ENCODE assay signal across 17 mouse cellular contexts in the genomic region with DNA sequence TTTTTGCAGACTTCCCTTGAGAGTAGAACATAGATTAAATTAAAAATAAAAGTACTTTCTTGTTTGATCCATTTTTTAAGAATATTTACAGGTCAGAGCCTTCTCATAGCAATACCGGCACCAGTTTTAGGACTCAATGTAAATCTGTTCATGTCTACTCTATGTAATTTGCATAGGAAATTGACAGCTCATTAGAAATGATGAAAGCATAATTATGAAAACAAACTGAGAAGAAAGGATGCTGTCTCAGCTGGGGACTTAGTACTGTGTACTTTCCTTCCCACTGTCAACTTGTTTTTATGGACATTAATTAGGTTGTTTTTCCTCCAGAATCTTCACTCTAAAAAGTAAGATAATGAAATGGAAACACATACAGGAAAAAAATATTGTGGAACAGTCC.
DNase-seq lines count a peak whose midpoint lies in the region; ATAC-seq and TF ChIP-seq lines count a peak whose summit lies in the region.
"Had no signal": no experiment of that assay in that cellular context is flagged by ENCODE, and none has a peak within 500 bp of the region (broad histone marks: within the 10 kb centered on the region; RNA-seq: fewer than 3 reads in every experiment).

No protein-coding gene starts in this region.

- no peak overlapping the region for H3K9ac ChIP-seq in forebrain, embryonic 14.5 days (ENCODE audit: low read length)
- H3K9ac ChIP-seq in kidney, postnatal 0 days (ENCODE audit: low read depth, low read length), result no peak overlapping the region
- no peak overlapping the region for H3K9ac ChIP-seq in heart, embryonic 12.5 days
- H3K9ac ChIP-seq: embryonic facial prominence, embryonic 12.5 days; forebrain, postnatal 0 days had no signal

- no peak overlapping the region for H3K27ac ChIP-seq in forebrain, embryonic 14.5 days (ENCODE audit: low read depth, low read length)
- H3K27ac ChIP-seq in forebrain, embryonic 10.5 days, result no peak overlapping the region
- H3K27ac ChIP-seq in kidney, postnatal 0 days, result no peak overlapping the region
- no peak overlapping the region for H3K27ac ChIP-seq in kidney, adult 2 months (ENCODE audit: insufficient read depth, low read depth, low read length)
- H3K27ac ChIP-seq in heart, embryonic 12.5 days (ENCODE audit: poor library complexity, severe bottlenecking), result no peak overlapping the region
- H3K27ac ChIP-seq: embryonic facial prominence, embryonic 10.5 days; embryonic facial prominence, embryonic 12.5 days had no signal

- no peaks in the 10 kb centered on the region for H3K36me3 ChIP-seq in forebrain, embryonic 14.5 days (ENCODE audit: control insufficient read depth, insufficient read depth, low read length)
- H3K36me3 ChIP-seq in forebrain, embryonic 10.5 days (replicated peaks), result no peaks in the 10 kb centered on the region
- no peaks in the 10 kb centered on the region for H3K36me3 ChIP-seq in kidney, postnatal 0 days (ENCODE audit: insufficient read depth, low read length)
- H3K36me3 ChIP-seq in kidney, adult 2 months (ENCODE audit: control insufficient read depth, insufficient read depth, low read length), result no peaks in the 10 kb centered on the region
- H3K36me3 ChIP-seq in heart, embryonic 12.5 days, result no peaks in the 10 kb centered on the region
- H3K36me3 ChIP-seq: embryonic facial prominence, embryonic 10.5 days; embryonic facial prominence, embryonic 12.5 days had no signal

- 62% methylated on average over 1 of the region's 1 CpGs for WGBS in forebrain, embryonic 14.5 days
- WGBS in forebrain, embryonic 10.5 days, result 90% methylated on average over 1 of the region's 1 CpGs
- 84% methylated on average over 1 of the region's 1 CpGs for WGBS in kidney, postnatal 0 days
- WGBS in kidney, adult 2 months, result 94% methylated on average over 1 of the region's 1 CpGs
- WGBS in heart, embryonic 12.5 days, result 85% methylated on average over 1 of the region's 1 CpGs

- no peaks in the 10 kb centered on the region for H3K4me1 ChIP-seq in forebrain, embryonic 14.5 days (ENCODE audit: control insufficient read depth, insufficient read depth, low read length)
- H3K4me1 ChIP-seq in forebrain, embryonic 10.5 days, result no peaks in the 10 kb centered on the region
- H3K4me1 ChIP-seq in kidney, postnatal 0 days (replicated peaks; ENCODE audit: insufficient read depth, low read length), result no peaks in the 10 kb centered on the region
- no peaks in the 10 kb centered on the region for H3K4me1 ChIP-seq in kidney, adult 2 months (ENCODE audit: control insufficient read depth, insufficient read depth, low read length)
- H3K4me1 ChIP-seq in heart, embryonic 12.5 days (replicated peaks), result no peaks in the 10 kb centered on the region
- H3K4me1 ChIP-seq: embryonic facial prominence, embryonic 10.5 days; embryonic facial prominence, embryonic 12.5 days had no signal

- no peak overlapping the region for H3K4me2 ChIP-seq in forebrain, embryonic 14.5 days (ENCODE audit: low read length)
- no peak overlapping the region for H3K4me2 ChIP-seq in kidney, postnatal 0 days (ENCODE audit: low read length)
- no peak overlapping the region for H3K4me2 ChIP-seq in heart, embryonic 12.5 days
- H3K4me2 ChIP-seq: embryonic facial prominence, embryonic 12.5 days had no signal

- no peak for TF ChIP-seq POLR2A in kidney, adult 2 months (IDR thresholded peaks at IDR 0.05; ENCODE audit: low read depth, low read length)
- TF ChIP-seq POLR2A in brain, embryonic 14.5 days (IDR thresholded peaks at IDR 0.05; ENCODE audit: borderline replicate concordance, extremely low read depth, insufficient read depth, insufficient read length, poor library complexity, severe bottlenecking), result no peak

- no peaks in the 10 kb centered on the region for H3K9me3 ChIP-seq in forebrain, embryonic 14.5 days (replicated peaks; ENCODE audit: control insufficient read depth, low read length)
- no peaks in the 10 kb centered on the region for H3K9me3 ChIP-seq in forebrain, embryonic 10.5 days
- no peaks in the 10 kb centered on the region for H3K9me3 ChIP-seq in kidney, postnatal 0 days (replicated peaks; ENCODE audit: low read length)
- no peaks in the 10 kb centered on the region; the same call in 1 of the 2 replicates for H3K9me3 ChIP-seq in heart, embryonic 12.5 days (replicated peaks)
- H3K9me3 ChIP-seq: embryonic facial prominence, embryonic 10.5 days; embryonic facial prominence, embryonic 12.5 days had no signal

- ATAC-seq in forebrain, embryonic 14.5 days, result 0 out of 2 replicates have a peak, but pooled peaks have one; percentile 23
- ATAC-seq in kidney, postnatal 0 days (replicated peaks; ENCODE audit: low FRiP score, low read depth), result no peak
- no peak for ATAC-seq in heart, embryonic 12.5 days (ENCODE audit: insufficient number of reproducible peaks, low FRiP score)
- ATAC-seq: forebrain, postnatal 0 days had no signal

- DNase-seq in forebrain, embryonic 14.5 days (ENCODE audit: low spot score), result peak; percentile 41
- no peak for DNase-seq in forebrain, embryonic 10.5 days (ENCODE audit: extremely low spot score, low spot score)
- DNase-seq in kidney, postnatal 0 days (ENCODE audit: low spot score), result peak; percentile 2
- DNase-seq in kidney, adult 2 months, result no peak
- peak; percentile 36 for DNase-seq in brain, embryonic 14.5 days (ENCODE audit: low read depth)
- DNase-seq: adrenal gland, adult 2 months; adrenal gland, postnatal 10 days; adrenal gland, postnatal 25 days; cerebellum, adult 11-12 months; cerebellum, adult 2 months; cerebellum, adult 9-10 months; cerebellum, postnatal 10 days; cerebellum, postnatal 25 days; forebrain, postnatal 0 days had no signal

- no peaks in the 10 kb centered on the region for H3K27me3 ChIP-seq in forebrain, embryonic 14.5 days (replicated peaks; ENCODE audit: control insufficient read depth, insufficient read depth, low read length)
- H3K27me3 ChIP-seq in forebrain, embryonic 10.5 days (ENCODE audit: poor library complexity, severe bottlenecking), result no peaks in the 10 kb centered on the region
- H3K27me3 ChIP-seq in kidney, postnatal 0 days (ENCODE audit: insufficient read depth, low read length), result no peaks in the 10 kb centered on the region
- H3K27me3 ChIP-seq in kidney, adult 2 months (replicated peaks; ENCODE audit: control insufficient read depth, insufficient read depth, low read length), result no peaks in the 10 kb centered on the region
- no peaks in the 10 kb centered on the region for H3K27me3 ChIP-seq in heart, embryonic 12.5 days (replicated peaks)
- H3K27me3 ChIP-seq: embryonic facial prominence, embryonic 12.5 days had no signal

- TF ChIP-seq CTCF in kidney, postnatal 0 days (IDR thresholded peaks at IDR 0.05; ENCODE audit: low read depth), result no peak
- no peak for TF ChIP-seq CTCF in kidney, adult 2 months (conservative IDR thresholded peaks at IDR 0.05; ENCODE audit: insufficient read depth, insufficient read length, low read depth, low read length)
- TF ChIP-seq CTCF in brain, embryonic 14.5 days (IDR thresholded peaks at IDR 0.05; ENCODE audit: borderline replicate concordance, extremely low read depth, insufficient read depth, insufficient read length), result no peak

- H3K4me3 ChIP-seq in forebrain, embryonic 14.5 days (ENCODE audit: low read depth, low read length), result no peak overlapping the region
- no peak overlapping the region for H3K4me3 ChIP-seq in forebrain, embryonic 10.5 days
- no peak overlapping the region for H3K4me3 ChIP-seq in kidney, postnatal 0 days (replicated peaks; ENCODE audit: low read depth, low read length)
- H3K4me3 ChIP-seq in kidney, adult 2 months (ENCODE audit: insufficient read depth, low read depth, low read length), result no peak overlapping the region
- no peak overlapping the region for H3K4me3 ChIP-seq in heart, embryonic 12.5 days
- H3K4me3 ChIP-seq: embryonic facial prominence, embryonic 10.5 days; embryonic facial prominence, embryonic 12.5 days had no signal

Comparison
In these comparisons a context has a peak if more than half of its experiments do, and no peak if none do; other contexts are left out.
1. DNase-seq: peak in forebrain, embryonic 14.5 days (single experiment), kidney, postnatal 0 days (single experiment) and brain, embryonic 14.5 days (single experiment); none in forebrain, embryonic 10.5 days (single experiment) and kidney, adult 2 months (single experiment).